Mouse (Mus musculus): ENCODE data around the gene Pick1.

DNA sequence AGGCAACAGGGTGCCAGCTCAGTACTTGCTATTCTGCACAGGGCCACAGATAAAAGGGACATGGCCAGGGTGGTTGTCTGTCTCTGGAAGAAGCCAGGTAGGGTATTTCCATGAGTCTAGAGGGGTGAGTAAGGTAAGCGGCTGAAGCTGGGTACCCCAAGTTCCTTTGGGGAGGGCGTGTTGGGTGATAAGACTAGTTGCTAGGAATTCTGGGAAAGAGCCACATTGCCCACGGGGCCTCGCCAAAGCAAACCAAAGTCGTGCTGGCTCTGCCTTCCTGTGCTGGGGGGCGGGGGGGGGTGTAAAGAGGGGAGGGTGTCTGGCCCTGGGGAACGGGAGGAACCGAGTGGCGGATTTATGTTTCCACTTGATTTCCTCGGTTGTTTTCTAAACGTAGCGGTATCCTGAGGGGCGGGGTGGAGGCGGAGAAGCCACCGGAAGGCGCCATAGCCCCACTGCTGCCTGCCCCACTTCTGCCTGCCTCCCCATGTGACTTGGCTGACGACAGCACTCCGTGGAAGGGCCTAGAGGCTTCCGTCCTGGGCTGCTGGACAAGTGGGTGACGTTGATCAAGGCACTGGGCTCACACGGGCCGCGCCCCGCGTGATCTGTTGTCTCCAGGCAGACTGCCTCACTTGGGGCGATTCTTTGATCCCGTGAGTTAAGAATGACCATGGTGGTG is 20.1 kb upstream of the Pick1 start:
- TF ChIP-seq GATA1 (IDR thresholded peaks at IDR 0.05; ENCODE audit: low read length) (no peak), TAL1 (IDR thresholded peaks at IDR 0.05; ENCODE audit: low read length) (no peak)

All from erythroblast, embryonic 14.5 days (primary cell).